Mouse (Mus musculus) C2C12 (cell line): ENCODE results near the gene Cpsf4. TPM values are rescaled to one million over a fixed set of nuclear protein-coding genes. Genes with fewer than 3 reads are reported as not detected.
"Not testable (repeated sequence)": the region's sequence is repeated elsewhere in the genome, so short reads cannot be mapped to it uniquely, and the experiment has no call there.

Source experiments
- H3K27me3 ChIP-seq: one replicate; pipeline ENCODE4 v1.6.1; 2011; ENCODE audit not compliant: control insufficient read depth, insufficient read depth, insufficient read length
- H3K36me3 ChIP-seq: one replicate; pipeline ENCODE4 v1.6.1; 2011; ENCODE audit not compliant: control insufficient read depth, insufficient read depth
- H3K4me3 ChIP-seq: one replicate; pipeline ENCODE4 v1.5.1; 2011; ENCODE audit warnings: mild to moderate bottlenecking, control low read depth; ENCODE audit not compliant: poor library complexity, insufficient read depth, severe bottlenecking
- H3K79me2 ChIP-seq: one replicate; pipeline ENCODE4 v1.6.1; 2011; ENCODE audit not compliant: control insufficient read depth, insufficient read depth
- H3K79me3 ChIP-seq: one replicate; pipeline ENCODE4 v1.6.1; 2011; ENCODE audit warnings: low read depth, control low read depth
- H3ac ChIP-seq: one replicate; pipeline ENCODE3; 2011; ENCODE audit warnings: low read depth; ENCODE audit not compliant: control insufficient read depth, insufficient read length
- CEBPB ChIP-seq: IDR thresholded peaks from one replicate; pipeline ENCODE4 v1.6.1; 2011; ENCODE audit warnings: low read depth, mild to moderate bottlenecking, control low read depth, moderate library complexity
- CTCF ChIP-seq: IDR thresholded peaks from one replicate; pipeline ENCODE4 v1.5.1; 2011; ENCODE audit not compliant: control insufficient read depth, insufficient read depth, insufficient read length
- FOSL1 ChIP-seq: IDR thresholded peaks from one replicate; pipeline ENCODE4 v1.8.0; 2011; ENCODE audit warnings: mild to moderate bottlenecking, low read length; ENCODE audit not compliant: poor library complexity, insufficient read depth, severe bottlenecking
- MAX ChIP-seq: IDR thresholded peaks from one replicate; pipeline ENCODE4 v1.6.1; 2011; ENCODE audit warnings: mild to moderate bottlenecking, control low read depth
- MYOD1 ChIP-seq: IDR thresholded peaks from one replicate; pipeline ENCODE4 v1.6.1; 2011; ENCODE audit warnings: low read depth; ENCODE audit not compliant: control insufficient read depth, insufficient read length
- MYOG ChIP-seq: IDR thresholded peaks from one replicate; pipeline ENCODE4 v1.6.1; 2011; ENCODE audit not compliant: control insufficient read depth, insufficient read length; ENCODE audit errors: extremely low read depth
- USF1 ChIP-seq: IDR thresholded peaks from one replicate; pipeline ENCODE4 v1.6.1; 2011; ENCODE audit warnings: low read depth, mild to moderate bottlenecking, control low read depth, moderate library complexity
- polyA plus RNA-seq: library from polyadenylated mRNA; unstranded; fragments of >200 nt; fragmentation: generic; extraction: Trizol; gene quantifications from one replicate; pipeline ENCODE4 v1.2.1, GENCODE M21; 2012; ENCODE audit warnings: missing spikeins

The Cpsf4 gene
- polyA plus RNA-seq, 1 experiment = 47.7 TPM

GRCm38 (mm10) chr5:145201321-145201991, 34.4 kb downstream of the Cpsf4 start, which contains the start of gene Zkscan14:
Gene Zkscan14 (minus strand): TSS chr5:145201868.
- Histone ChIP-seq H3K79me2 (no peaks in the 10 kb centered on the region), H3K27me3 (no peaks in the 10 kb centered on the region), H3ac (peak within 1 kb of the TSS; percentile 56), H3K4me3 (peak within 1 kb of the TSS; percentile 79), H3K36me3 (no peaks in the 10 kb centered on the region), H3K79me3 (peaks cover 4% of the 10 kb centered on the region)
- TF ChIP-seq CTCF = no peak
- TF ChIP-seq MYOD1 = no peak

DNA sequence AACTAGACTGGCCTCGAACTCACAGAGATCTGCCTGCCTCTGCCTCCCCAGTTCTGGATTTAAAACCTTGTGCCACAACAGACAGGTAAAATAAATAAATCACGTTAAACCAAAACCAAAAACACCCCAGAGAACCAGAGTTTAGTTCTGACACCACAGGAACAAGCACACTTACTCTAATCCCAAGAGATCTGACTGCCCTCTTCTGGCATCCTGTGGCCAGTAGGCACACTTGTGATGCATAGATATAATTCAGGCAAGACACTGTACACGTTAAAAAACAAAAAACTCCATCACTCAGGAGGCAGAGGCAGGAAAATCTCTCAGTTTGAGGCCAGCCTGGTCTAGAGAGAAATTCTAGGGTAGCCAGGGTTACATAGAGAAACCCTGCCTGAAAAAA, 35.4 kb downstream of the Cpsf4 start:
- no peak overlapping the region for H3ac ChIP-seq
- no peak for TF ChIP-seq FOSL1
- TF ChIP-seq MAX = no peak
- TF ChIP-seq USF1 = no peak
- TF ChIP-seq MYOD1 = no peak
- no peak for TF ChIP-seq CEBPB
- no peak for TF ChIP-seq CTCF
- no peak for TF ChIP-seq MYOG
- H3K36me3 ChIP-seq = peaks cover 4% of the 10 kb centered on the region
- no peaks in the 10 kb centered on the region for H3K27me3 ChIP-seq
- peaks cover 4% of the 10 kb centered on the region for H3K79me3 ChIP-seq
- no peaks in the 10 kb centered on the region for H3K79me2 ChIP-seq
- H3K4me3 ChIP-seq = no peak overlapping the region

DNA sequence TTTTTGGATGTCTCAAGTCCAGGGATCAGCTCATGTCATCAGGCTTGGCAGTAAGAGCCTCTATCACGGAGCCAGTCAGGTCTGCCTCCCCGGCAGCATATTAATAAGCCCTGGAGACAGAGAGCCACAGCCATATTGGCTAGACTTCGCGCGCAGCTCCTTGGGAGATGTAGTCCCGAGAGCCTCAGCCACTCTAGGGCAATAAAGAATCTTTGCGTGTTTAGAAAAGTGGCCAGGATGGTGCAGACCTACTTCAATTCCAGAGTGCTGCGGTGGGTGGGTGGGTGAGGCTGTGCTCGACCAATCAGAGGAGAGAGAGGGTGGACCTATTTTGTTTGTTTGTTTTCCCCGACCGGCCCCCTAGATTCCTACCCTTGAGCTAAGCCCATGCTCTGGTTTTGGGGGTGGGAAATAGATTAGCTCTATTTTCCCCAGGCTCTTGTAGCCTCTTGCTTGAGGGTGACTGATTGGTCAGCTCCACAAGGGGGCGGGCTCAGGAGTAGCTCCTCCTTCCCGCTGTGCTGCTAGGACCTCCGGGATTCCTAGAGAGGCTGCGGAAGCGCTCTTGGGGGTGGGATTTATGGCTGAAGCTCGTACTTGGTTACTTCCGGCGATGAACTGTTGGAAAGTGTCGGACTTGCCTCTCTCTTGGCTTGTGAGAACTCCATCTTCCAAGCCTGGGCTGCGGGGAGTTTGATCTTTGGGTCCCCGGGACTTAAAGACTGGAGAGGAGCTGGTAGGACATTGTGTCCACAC, 37.1 kb downstream of the Cpsf4 start, which contains the start of gene Zkscan5:
Gene Zkscan5 (plus strand): TSS at position 627 of the 756 bp plus-strand sequence.
- Histone ChIP-seq H3K36me3 (peaks cover 5% of the 10 kb centered on the region), H3K79me2 (no peaks in the 10 kb centered on the region), H3K4me3 (peak within 1 kb of the TSS; percentile 46), H3K27me3 (no peaks in the 10 kb centered on the region), H3K79me3 (peaks cover 4% of the 10 kb centered on the region), H3ac (peak within 1 kb of the TSS; percentile 68)
- no peak for TF ChIP-seq CTCF
- no peak for TF ChIP-seq MAX
- TF ChIP-seq MYOD1 = no peak
- TF ChIP-seq USF1 = no peak
- TF ChIP-seq FOSL1 = no peak
- no peak for TF ChIP-seq CEBPB
- TF ChIP-seq MYOG = no peak

DNA sequence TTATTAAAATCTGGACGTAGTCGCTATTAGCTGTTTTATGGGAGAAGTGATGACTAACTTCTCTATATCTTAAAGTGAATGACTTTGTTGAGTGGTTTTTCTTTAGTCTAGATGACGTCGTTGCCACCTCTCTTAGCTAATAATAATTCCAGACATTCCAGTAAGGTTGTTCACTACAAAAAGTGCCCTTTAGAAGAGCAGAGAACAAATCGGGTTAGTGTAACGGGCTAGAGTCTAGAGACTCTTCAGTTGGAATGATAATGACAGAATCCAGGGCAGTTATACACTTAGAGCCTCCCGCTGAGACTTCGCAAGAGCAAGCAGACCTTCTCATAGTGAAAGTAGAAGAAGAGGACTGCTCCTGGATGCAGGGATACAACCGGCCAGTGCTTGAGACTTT, 38.0 kb downstream of the Cpsf4 start:
- no peaks in the 10 kb centered on the region for H3K27me3 ChIP-seq
- peaks cover 7% of the 10 kb centered on the region for H3K79me3 ChIP-seq
- peak overlapping the region; percentile 46 for H3K4me3 ChIP-seq
- peaks cover 5% of the 10 kb centered on the region for H3K36me3 ChIP-seq
- no peaks in the 10 kb centered on the region for H3K79me2 ChIP-seq
- TF ChIP-seq MYOG = no peak
- TF ChIP-seq CEBPB = no peak
- TF ChIP-seq FOSL1 = no peak
- no peak for TF ChIP-seq USF1
- TF ChIP-seq MYOD1 = no peak
- TF ChIP-seq CTCF = no peak
- no peak for TF ChIP-seq MAX
- H3ac ChIP-seq = no peak overlapping the region

DNA sequence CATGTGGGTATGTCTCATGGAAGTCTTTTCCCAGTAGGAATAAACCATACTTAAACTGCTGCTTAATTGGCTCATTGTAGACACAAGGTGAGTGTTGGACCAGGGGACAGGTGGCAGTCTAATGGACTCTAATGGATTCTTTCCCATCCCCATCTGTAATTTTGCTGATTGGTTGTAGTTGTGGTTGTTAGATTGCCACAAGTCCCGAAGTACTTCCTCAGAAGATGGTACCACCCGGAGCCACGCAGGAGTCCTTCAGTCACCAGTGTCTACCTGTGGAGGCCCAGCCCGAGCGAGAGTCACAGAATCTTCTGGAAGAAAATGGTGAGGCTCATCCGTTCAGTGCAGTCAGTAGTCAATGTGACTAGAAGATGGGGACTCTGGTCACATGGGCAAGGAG, 40.4 kb downstream of the Cpsf4 start:
- TF ChIP-seq MYOG (no peak), USF1 (no peak), CTCF (no peak), FOSL1 (no peak), CEBPB (no peak), MAX (no peak), MYOD1 (no peak)
- Histone ChIP-seq H3K79me2 (no peaks in the 10 kb centered on the region), H3K27me3 (no peaks in the 10 kb centered on the region), H3ac (no peak overlapping the region), H3K79me3 (peaks cover 2% of the 10 kb centered on the region), H3K4me3 (no peak overlapping the region), H3K36me3 (peaks cover 5% of the 10 kb centered on the region)

DNA sequence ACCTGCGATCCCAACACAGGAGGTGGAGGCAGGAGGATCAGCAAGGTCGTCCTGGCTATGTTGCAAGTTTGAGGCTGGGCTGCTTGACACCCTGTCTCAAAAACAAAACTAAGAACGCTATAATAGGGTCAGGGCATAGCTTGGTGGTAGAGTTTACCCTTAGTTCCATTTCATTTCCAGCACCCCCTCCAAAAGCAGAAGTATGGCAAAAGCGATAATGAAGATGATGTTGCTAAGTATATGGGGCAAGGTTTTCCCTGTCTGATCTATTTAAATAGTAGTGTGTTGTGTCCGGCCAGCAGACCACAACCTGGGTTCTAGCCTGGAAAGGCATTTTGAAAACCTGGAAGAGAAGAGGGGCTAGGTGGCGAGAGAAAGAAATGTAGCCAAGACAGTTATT, 40.9 kb downstream of the Cpsf4 start:
- H3K36me3 ChIP-seq = peaks cover 5% of the 10 kb centered on the region
- no peaks in the 10 kb centered on the region for H3K79me2 ChIP-seq
- H3K4me3 ChIP-seq = no peak overlapping the region
- TF ChIP-seq CEBPB (no peak), CTCF (no peak), MYOD1 (no peak), MYOG (no peak), USF1 (no peak), MAX (no peak), FOSL1 (no peak)
- no peaks in the 10 kb centered on the region for H3K27me3 ChIP-seq
- no peak overlapping the region for H3ac ChIP-seq
- peaks cover 2% of the 10 kb centered on the region for H3K79me3 ChIP-seq

DNA sequence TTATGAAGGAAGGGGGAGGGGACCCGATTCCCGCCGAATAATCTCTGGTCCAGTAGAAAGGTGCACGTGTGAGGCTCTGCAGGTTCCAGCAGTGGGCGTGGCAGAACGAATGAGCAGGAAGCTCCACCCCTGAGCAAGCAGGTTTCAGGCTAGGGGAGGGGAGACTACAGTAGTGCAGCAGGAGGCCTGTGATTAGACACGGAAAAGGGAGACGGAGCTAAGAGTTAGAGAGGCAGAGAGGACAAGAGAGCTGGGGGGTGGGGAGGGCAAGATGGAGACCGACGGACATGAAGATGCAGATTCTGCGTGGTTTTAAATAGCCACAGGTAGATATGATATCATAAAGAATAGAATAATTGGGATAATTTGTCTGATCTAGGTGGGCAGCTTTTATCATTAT, 41.4 kb downstream of the Cpsf4 start:
- H3K79me2 ChIP-seq, H3K36me3 ChIP-seq, H3K79me3 ChIP-seq, H3K27me3 ChIP-seq, H3ac ChIP-seq, H3K4me3 ChIP-seq: not testable (repeated sequence)
